Mouse (Mus musculus): ENCODE measurements around the gene H2-Ob. TPM values are rescaled to one million over a fixed set of nuclear protein-coding genes. Genes with fewer than 3 reads are reported as not detected.
"Not testable (repeated sequence)": the region's sequence is repeated elsewhere in the genome, so short reads cannot be mapped to it uniquely, and the experiment has no call there.

H2-Ob gene
- polyA plus RNA-seq, 1 experiment = 0.78 TPM

- DNase-seq (ENCODE audit: extremely low spot score in 1 of 2, low spot score in 1 of 2) = no peak
Observed at GRCm38 (mm10) chr17:34206731-34207130, 32.0 kb upstream of the H2-Ob start.

GRCm38 (mm10) chr17:34207456-34207855, 31.2 kb upstream of the H2-Ob start:
- DNase-seq (ENCODE audit: extremely low spot score in 1 of 2, low spot score in 1 of 2) = no peak

- no peak for DNase-seq (ENCODE audit: extremely low spot score in 1 of 2, low spot score in 1 of 2)
Observed at GRCm38 (mm10) chr17:34207866-34208265, 30.8 kb upstream of the H2-Ob start.

GRCm38 (mm10) chr17:34208421-34208820, 30.3 kb upstream of the H2-Ob start:
- DNase-seq (ENCODE audit: extremely low spot score in 1 of 2, low spot score in 1 of 2) = no peak

GRCm38 (mm10) chr17:34209680-34210079, 29.0 kb upstream of the H2-Ob start:
- no peak for DNase-seq (ENCODE audit: extremely low spot score in 1 of 2, low spot score in 1 of 2)

- no peak for DNase-seq (ENCODE audit: extremely low spot score in 1 of 2, low spot score in 1 of 2)
Observed at GRCm38 (mm10) chr17:34210599-34210998, 28.1 kb upstream of the H2-Ob start.

GRCm38 (mm10) chr17:34211746-34212365, 26.8 kb upstream of the H2-Ob start:
- no peak for DNase-seq (ENCODE audit: extremely low spot score in 1 of 2, low spot score in 1 of 2)

GRCm38 (mm10) chr17:34213936-34214335, 24.8 kb upstream of the H2-Ob start:
- DNase-seq (ENCODE audit: extremely low spot score in 1 of 2, low spot score in 1 of 2) = no peak

- no peak for DNase-seq (ENCODE audit: extremely low spot score in 1 of 2, low spot score in 1 of 2)
Observed at GRCm38 (mm10) chr17:34215176-34215575, 23.5 kb upstream of the H2-Ob start.

GRCm38 (mm10) chr17:34217216-34217928, 21.3 kb upstream of the H2-Ob start:
- DNase-seq (ENCODE audit: extremely low spot score in 1 of 2, low spot score in 1 of 2) = no peak

GRCm38 (mm10) chr17:34217986-34218385, 20.7 kb upstream of the H2-Ob start:
- no peak for DNase-seq (ENCODE audit: extremely low spot score in 1 of 2, low spot score in 1 of 2)

GRCm38 (mm10) chr17:34218675-34219074, 20.0 kb upstream of the H2-Ob start:
- DNase-seq (ENCODE audit: extremely low spot score in 1 of 2, low spot score in 1 of 2) = peak in 1 of 2 experiments; percentile 52

- DNase-seq (ENCODE audit: extremely low spot score in 1 of 2, low spot score in 1 of 2) = peak in 1 of 2 experiments; percentile 38
Observed at GRCm38 (mm10) chr17:34219096-34219495, 19.6 kb upstream of the H2-Ob start.

- DNase-seq (ENCODE audit: extremely low spot score in 1 of 2, low spot score in 1 of 2) = peak; percentile 61 to 65
Observed at GRCm38 (mm10) chr17:34219801-34220200, 18.9 kb upstream of the H2-Ob start.

- DNase-seq (ENCODE audit: extremely low spot score in 1 of 2, low spot score in 1 of 2) = not testable (repeated sequence)
Observed at GRCm38 (mm10) chr17:34220401-34220800, 18.3 kb upstream of the H2-Ob start.

- DNase-seq (ENCODE audit: extremely low spot score in 1 of 2, low spot score in 1 of 2) = no peak
Observed at GRCm38 (mm10) chr17:34224816-34225215, 13.9 kb upstream of the H2-Ob start.

- DNase-seq (ENCODE audit: extremely low spot score in 1 of 2, low spot score in 1 of 2) = no peak
Observed at GRCm38 (mm10) chr17:34225426-34225825, 13.3 kb upstream of the H2-Ob start.

- DNase-seq (ENCODE audit: extremely low spot score in 1 of 2, low spot score in 1 of 2) = not testable (repeated sequence)
Observed at GRCm38 (mm10) chr17:34225911-34226310, 12.8 kb upstream of the H2-Ob start.

GRCm38 (mm10) chr17:34230971-34231370, 7.7 kb upstream of the H2-Ob start:
- DNase-seq (ENCODE audit: extremely low spot score in 1 of 2, low spot score in 1 of 2) = not testable (repeated sequence)

GRCm38 (mm10) chr17:34232021-34232420, 6.7 kb upstream of the H2-Ob start:
- not testable (repeated sequence) for DNase-seq (ENCODE audit: extremely low spot score in 1 of 2, low spot score in 1 of 2)

GRCm38 (mm10) chr17:34234926-34235325, 3.8 kb upstream of the H2-Ob start:
- DNase-seq (ENCODE audit: extremely low spot score in 1 of 2, low spot score in 1 of 2) = peak in 1 of 2 experiments; percentile 76

- DNase-seq (ENCODE audit: extremely low spot score in 1 of 2, low spot score in 1 of 2) = no peak
Observed at GRCm38 (mm10) chr17:34236691-34237090, 2.0 kb upstream of the H2-Ob start.
